Mouse (Mus musculus) lung, postnatal 0 days (tissue): ENCODE data around the gene S100a5.

Experiments
- CTCF ChIP-seq: IDR thresholded peaks from 2 replicates; pipeline ENCODE4 v1.5.1; 2016; ENCODE audit warnings: antibody characterized with exemption, mild to moderate bottlenecking
- EP300 ChIP-seq: IDR thresholded peaks from 2 replicates; pipeline ENCODE4 v1.6.1; 2016; ENCODE audit warnings: antibody characterized with exemption, mild to moderate bottlenecking, control low read depth

- TF ChIP-seq CTCF (no peak), EP300 (no peak)
Observed at GRCm38 (mm10) chr3:90609102-90609501, 779 bp downstream of the S100a5 start.
